Mouse (Mus musculus): ENCODE results near the gene Rab11fip4. TPM values are rescaled to one million over a fixed set of nuclear protein-coding genes. Genes with fewer than 3 reads are reported as not detected.

Rab11fip4 gene
- total RNA-seq, 1 experiment, result 13.6 TPM

GRCm38 (mm10) chr11:79669210-79669609 lies 78.2 kb downstream of the Rab11fip4 start:
- TF ChIP-seq HCFC1 (IDR thresholded peaks at IDR 0.05; ENCODE audit: borderline replicate concordance, insufficient read depth, low read length), result no peak
- TF ChIP-seq CHD2 (IDR thresholded peaks at IDR 0.05; ENCODE audit: low read depth, low read length), result no peak
- TF ChIP-seq ZC3H11A (IDR thresholded peaks at IDR 0.05; ENCODE audit: borderline replicate concordance, low read depth, low read length), result no peak
- no peak for TF ChIP-seq MAFK (IDR thresholded peaks at IDR 0.05; ENCODE audit: insufficient read depth, low read depth, low read length)
- no peak for TF ChIP-seq ZNF384 (IDR thresholded peaks at IDR 0.05; ENCODE audit: low read depth, low read length)
- no peak overlapping the region for H3K9ac ChIP-seq (ENCODE audit: insufficient read depth, low read depth, low read length, poor library complexity, severe bottlenecking)
- in situ Hi-C loops (cut with MboI; ENCODE audit: low sequenced_read_pairs in 2 of 2, unreplicated experiment in 2 of 2), result no loop called here
- H3K9me3 ChIP-seq (ENCODE audit: control insufficient read depth, insufficient read depth, low read depth, low read length), result no peaks in the 10 kb centered on the region
- H3K36me3 ChIP-seq (ENCODE audit: control insufficient read depth, insufficient read depth, low read length, poor library complexity, severe bottlenecking), result no peaks in the 10 kb centered on the region
- H3K4me3 ChIP-seq (ENCODE audit: insufficient read depth in 1 of 2, low read depth in 1 of 2, low read length in 2 of 2, poor library complexity in 1 of 2, severe bottlenecking in 1 of 2), result no peak overlapping the region
- peaks cover 8 to 17% of the 10 kb centered on the region in 2 experiments; a peak in 3 of 4 replicates for H3K4me1 ChIP-seq (ENCODE audit: control insufficient read depth in 2 of 2, insufficient read depth in 2 of 2, low read length in 2 of 2, poor library complexity in 1 of 2)
- no peak overlapping the region for H3K27ac ChIP-seq (ENCODE audit: insufficient read depth, low read depth, low read length, poor library complexity, severe bottlenecking)
- DNase-seq (ENCODE audit: low read depth, low spot score), result no peak

GRCm38 (mm10) chr11:79669947-79670346 lies 78.9 kb downstream of the Rab11fip4 start:
- no peak for DNase-seq (ENCODE audit: low read depth, low spot score)
- no peaks in the 10 kb centered on the region for H3K36me3 ChIP-seq (ENCODE audit: control insufficient read depth, insufficient read depth, low read length, poor library complexity, severe bottlenecking)
- H3K9ac ChIP-seq (ENCODE audit: insufficient read depth, low read depth, low read length, poor library complexity, severe bottlenecking), result no peak overlapping the region
- H3K27ac ChIP-seq (ENCODE audit: insufficient read depth, low read depth, low read length, poor library complexity, severe bottlenecking), result no peak overlapping the region
- H3K4me1 ChIP-seq (ENCODE audit: control insufficient read depth in 2 of 2, insufficient read depth in 2 of 2, low read length in 2 of 2, poor library complexity in 1 of 2), result peaks cover 8 to 18% of the 10 kb centered on the region in 2 experiments; a peak in 3 of 4 replicates
- in situ Hi-C loops (cut with MboI; ENCODE audit: low sequenced_read_pairs in 2 of 2, unreplicated experiment in 2 of 2), result no loop called here
- no peak for TF ChIP-seq HCFC1 (IDR thresholded peaks at IDR 0.05; ENCODE audit: borderline replicate concordance, insufficient read depth, low read length)
- H3K4me3 ChIP-seq (ENCODE audit: insufficient read depth in 1 of 2, low read depth in 1 of 2, low read length in 2 of 2, poor library complexity in 1 of 2, severe bottlenecking in 1 of 2), result no peak overlapping the region
- H3K9me3 ChIP-seq (ENCODE audit: control insufficient read depth, insufficient read depth, low read depth, low read length), result no peaks in the 10 kb centered on the region

- Histone ChIP-seq H3K9ac (ENCODE audit: insufficient read depth, low read depth, low read length, poor library complexity, severe bottlenecking) (no peak overlapping the region), H3K4me3 (ENCODE audit: insufficient read depth in 1 of 2, low read depth in 1 of 2, low read length in 2 of 2, poor library complexity in 1 of 2, severe bottlenecking in 1 of 2) (no peak overlapping the region), H3K27ac (ENCODE audit: insufficient read depth, low read depth, low read length, poor library complexity, severe bottlenecking) (no peak overlapping the region), H3K4me1 (ENCODE audit: control insufficient read depth in 2 of 2, insufficient read depth in 2 of 2, low read length in 2 of 2, poor library complexity in 1 of 2) (peaks cover 11 to 18% of the 10 kb centered on the region in 2 experiments; a peak in 3 of 4 replicates), H3K9me3 (ENCODE audit: control insufficient read depth, insufficient read depth, low read depth, low read length) (no peaks in the 10 kb centered on the region), H3K36me3 (ENCODE audit: control insufficient read depth, insufficient read depth, low read length, poor library complexity, severe bottlenecking) (no peaks in the 10 kb centered on the region)
- TF ChIP-seq CHD2 (IDR thresholded peaks at IDR 0.05; ENCODE audit: low read depth, low read length), result no peak
- no peak for TF ChIP-seq ZNF384 (IDR thresholded peaks at IDR 0.05; ENCODE audit: low read depth, low read length)
- no peak for TF ChIP-seq HCFC1 (IDR thresholded peaks at IDR 0.05; ENCODE audit: borderline replicate concordance, insufficient read depth, low read length)
- no peak for TF ChIP-seq MAFK (IDR thresholded peaks at IDR 0.05; ENCODE audit: insufficient read depth, low read depth, low read length)
- no peak for TF ChIP-seq ZC3H11A (IDR thresholded peaks at IDR 0.05; ENCODE audit: borderline replicate concordance, low read depth, low read length)
- in situ Hi-C loops (cut with MboI; ENCODE audit: low sequenced_read_pairs in 2 of 2, unreplicated experiment in 2 of 2), result no loop called here
- DNase-seq (ENCODE audit: low read depth, low spot score), result no peak
Measured at GRCm38 (mm10) chr11:79670411-79670945, 79.5 kb downstream of the Rab11fip4 start.

- TF ChIP-seq CHD2 (IDR thresholded peaks at IDR 0.05; ENCODE audit: low read depth, low read length) (no peak), MAFK (IDR thresholded peaks at IDR 0.05; ENCODE audit: insufficient read depth, low read depth, low read length) (peak; percentile 55; the same call in 1 of the 2 replicates), ZC3H11A (IDR thresholded peaks at IDR 0.05; ENCODE audit: borderline replicate concordance, low read depth, low read length) (peak; percentile 20; the same call in 1 of the 2 replicates), ZNF384 (IDR thresholded peaks at IDR 0.05; ENCODE audit: low read depth, low read length) (no peak), HCFC1 (IDR thresholded peaks at IDR 0.05; ENCODE audit: borderline replicate concordance, insufficient read depth, low read length) (no peak)
- no peak for DNase-seq (ENCODE audit: low read depth, low spot score)
- H3K9ac ChIP-seq (ENCODE audit: insufficient read depth, low read depth, low read length, poor library complexity, severe bottlenecking), result no peak overlapping the region
- no peak overlapping the region for H3K27ac ChIP-seq (ENCODE audit: insufficient read depth, low read depth, low read length, poor library complexity, severe bottlenecking)
- in situ Hi-C loops (cut with MboI; ENCODE audit: low sequenced_read_pairs in 2 of 2, unreplicated experiment in 2 of 2), result no loop called here
- H3K36me3 ChIP-seq (ENCODE audit: control insufficient read depth, insufficient read depth, low read length, poor library complexity, severe bottlenecking), result no peaks in the 10 kb centered on the region
- H3K4me1 ChIP-seq (ENCODE audit: control insufficient read depth in 2 of 2, insufficient read depth in 2 of 2, low read length in 2 of 2, poor library complexity in 1 of 2), result peaks cover 11 to 23% of the 10 kb centered on the region in 2 experiments; a peak in 3 of 4 replicates
- H3K4me3 ChIP-seq (ENCODE audit: insufficient read depth in 1 of 2, low read depth in 1 of 2, low read length in 2 of 2, poor library complexity in 1 of 2, severe bottlenecking in 1 of 2), result no peak overlapping the region
- no peaks in the 10 kb centered on the region for H3K9me3 ChIP-seq (ENCODE audit: control insufficient read depth, insufficient read depth, low read depth, low read length)
Measured at GRCm38 (mm10) chr11:79671668-79672281, 80.8 kb downstream of the Rab11fip4 start.

Data from ES-E14 (cell line).